Mouse (Mus musculus) retina, postnatal 7 days (tissue): ENCODE data around the gene Zfp146.
"Not testable (repeated sequence)": the region's sequence is repeated elsewhere in the genome, so short reads cannot be mapped to it uniquely, and the experiment has no call there.

Experiments
- DNase-seq: peaks from one replicate; pipeline ENCODE4 v3.0.0-alpha.2; 2012; ENCODE audit warnings: low read depth, low spot score

The Zfp146 gene

DNA sequence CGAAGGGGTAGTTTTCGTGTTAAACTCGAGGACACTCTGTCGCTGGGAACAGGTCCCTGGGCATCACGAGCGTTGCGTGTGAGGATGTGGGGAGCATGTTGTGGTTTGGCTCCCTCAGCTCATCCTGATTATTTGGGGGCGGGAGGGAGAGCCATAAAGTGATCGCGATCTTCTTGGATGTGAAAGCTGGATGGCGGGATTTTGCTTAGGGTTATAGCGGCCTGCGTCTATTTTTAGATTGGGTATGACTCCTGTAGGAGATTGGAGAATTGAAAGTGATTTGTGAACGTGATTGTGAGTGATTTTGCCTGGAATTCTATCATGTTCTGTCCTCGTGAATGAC, 47.4 kb downstream of the Zfp146 start:
- no peak for DNase-seq

DNA sequence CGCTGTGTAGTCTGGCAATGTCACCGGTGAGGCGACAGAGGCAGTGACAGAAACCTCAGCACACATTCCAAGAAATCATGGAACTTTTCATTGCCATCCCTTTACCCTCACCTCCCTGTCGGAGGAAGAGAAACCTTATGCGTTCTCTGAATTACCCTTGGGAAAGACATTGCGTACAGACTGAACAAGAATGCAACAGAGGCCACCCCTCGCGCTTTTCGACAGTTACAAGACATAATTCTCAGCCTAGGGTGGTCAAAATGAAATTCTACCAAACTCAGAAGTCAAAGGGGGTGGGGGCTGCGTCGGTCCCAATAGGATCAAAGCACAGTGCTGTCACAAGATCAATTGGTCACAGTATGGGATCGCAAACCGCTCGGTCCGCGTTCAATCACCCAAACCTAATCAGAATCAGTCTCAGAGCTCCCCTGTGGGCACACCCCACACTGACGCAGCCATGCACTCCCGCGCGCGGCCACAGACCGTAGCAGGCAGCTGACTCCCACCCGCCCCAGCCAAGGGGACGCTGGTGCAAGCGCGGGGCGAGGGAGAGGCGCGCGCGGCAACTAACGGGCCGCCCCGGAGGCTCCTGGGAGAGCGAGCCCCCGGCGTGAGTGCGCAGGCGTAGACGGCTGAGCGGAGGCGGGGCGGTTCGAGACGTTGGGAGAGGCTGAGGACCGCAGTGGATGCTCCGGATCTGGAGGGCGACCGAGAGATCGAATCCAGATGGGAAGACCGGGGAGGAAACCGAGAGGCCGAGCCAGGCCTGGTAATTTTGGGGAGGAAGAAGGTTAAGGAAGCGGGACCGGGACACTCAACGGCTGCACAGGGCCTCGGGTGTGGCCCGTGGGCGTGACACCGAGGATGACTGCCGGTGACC, 48.0 kb downstream of the Zfp146 start, which contains the start of gene Zfp382:
Zfp382 (plus strand) TSS at position 635 of the 880 bp plus-strand sequence.
- DNase-seq: peak; percentile 87

DNA sequence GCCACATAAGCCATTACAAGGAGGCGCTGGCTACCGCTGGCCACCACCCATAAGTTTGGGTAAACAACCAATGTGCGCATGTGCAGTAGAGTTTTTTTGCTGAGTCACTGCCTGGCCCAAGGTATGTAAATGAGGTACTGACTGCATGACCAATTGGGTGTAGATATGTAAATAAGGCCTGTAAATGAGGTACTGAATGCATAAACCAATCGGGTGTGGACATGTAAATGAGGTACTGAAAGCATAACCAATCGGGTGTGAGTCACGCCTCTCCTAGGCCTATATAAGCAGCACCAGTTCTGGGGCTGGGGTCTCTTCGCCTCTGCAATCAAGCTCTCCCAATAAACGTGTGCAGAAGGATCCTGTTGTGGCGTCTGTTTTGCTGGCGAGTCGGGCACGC, 51.6 kb downstream of the Zfp146 start:
- not testable (repeated sequence) for DNase-seq

DNA sequence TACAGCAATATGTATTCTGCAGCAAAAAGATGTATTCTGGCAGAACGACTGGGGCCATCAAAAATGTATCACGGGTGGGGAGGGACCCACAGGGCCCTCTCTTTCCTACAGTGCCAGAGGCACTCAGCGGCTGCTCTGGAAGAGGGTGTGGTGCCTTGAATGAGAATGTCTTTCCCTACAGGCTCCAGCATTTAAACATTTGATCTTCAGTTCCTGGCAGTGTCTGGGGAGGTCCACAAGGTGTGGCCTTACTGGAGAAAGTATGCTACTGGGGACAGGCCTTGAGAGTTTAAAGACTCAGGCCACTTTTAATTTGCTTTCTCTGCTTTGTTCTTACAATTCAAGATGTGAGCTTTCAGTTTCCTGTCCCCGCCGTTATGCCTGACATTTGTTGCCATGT, 53.5 kb downstream of the Zfp146 start:
- DNase-seq: no peak
